Mouse (Mus musculus): ENCODE data around the gene Erc2. TPM values are rescaled to one million over a fixed set of nuclear protein-coding genes. Genes with fewer than 3 reads are reported as not detected.

Gene Erc2
- total and polyA plus RNA-seq, 3 experiments = not detected

DNA sequence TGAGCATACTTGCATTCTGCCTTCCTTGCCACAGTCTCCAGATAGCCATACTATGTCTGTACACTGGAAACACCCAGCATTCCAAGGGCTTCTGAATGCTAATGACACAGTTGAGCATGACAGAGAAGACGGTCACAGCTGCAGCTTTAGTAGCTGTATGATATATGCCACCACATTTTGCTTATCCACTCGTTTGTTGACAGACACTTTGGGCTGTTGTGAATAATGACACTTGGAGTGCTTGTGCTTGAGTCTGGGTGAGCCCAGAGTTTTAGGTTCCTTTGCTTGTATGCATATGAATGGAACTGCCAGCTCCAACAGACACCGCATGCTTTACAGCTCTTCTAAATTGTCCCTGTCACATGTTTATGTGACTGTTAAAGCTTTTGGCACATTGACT, 852.8 kb downstream of the Erc2 start:
- peaks cover 73% of the 10 kb centered on the region for H3K9me3 ChIP-seq (replicated peaks; ENCODE audit: low read length)
- no peaks in the 10 kb centered on the region for H3K79me2 ChIP-seq (replicated peaks; ENCODE audit: control insufficient read depth, extremely low read depth, insufficient read depth, poor library complexity, severe bottlenecking)
- H3K36me3 ChIP-seq (replicated peaks in 1 of 2; ENCODE audit: control insufficient read depth in 1 of 2, insufficient read depth in 1 of 2, low read length in 1 of 2) = no peaks in the 10 kb centered on the region
- H3K4me1 ChIP-seq (ENCODE audit: control insufficient read depth in 1 of 2, insufficient read depth in 2 of 2) = no peaks in the 10 kb centered on the region
- no peak overlapping the region for H3K27ac ChIP-seq (ENCODE audit: insufficient read depth, low read depth)
- no peak for DNase-seq (ENCODE audit: extremely low read depth)
- dilution Hi-C loops (cut with MboI; ENCODE audit: extremely low pct_ligation_motif_present, extremely low pct_unique_long_range_greater_than_20kb, low sequenced_read_pairs) = no loop called here
- H3K4me2 ChIP-seq (ENCODE audit: insufficient read depth, low read depth, poor library complexity, severe bottlenecking) = no peak overlapping the region
- no peak overlapping the region for H3K9ac ChIP-seq (ENCODE audit: insufficient read depth, low read depth)
- no peak for TF ChIP-seq ZC3H11A (IDR thresholded peaks at IDR 0.05; ENCODE audit: low read depth, low read length)
- no peak for TF ChIP-seq USF1 (IDR thresholded peaks at IDR 0.05; ENCODE audit: low read depth, low read length)
- TF ChIP-seq ZNF384 (IDR thresholded peaks at IDR 0.05; ENCODE audit: low read depth, low read length) = no peak
- H3K27me3 ChIP-seq (replicated peaks) = no peaks in the 10 kb centered on the region
- in situ Hi-C loops (cut with MboI; ENCODE audit: low pct_ligation_motif_present, low pct_unique_long_range_greater_than_20kb, low sequenced_read_pairs) = no loop called here
- no peak overlapping the region for H3K4me3 ChIP-seq (replicated peaks in 1 of 3; ENCODE audit: low read depth in 2 of 3, low read length in 2 of 3, poor library complexity in 1 of 3)

DNA sequence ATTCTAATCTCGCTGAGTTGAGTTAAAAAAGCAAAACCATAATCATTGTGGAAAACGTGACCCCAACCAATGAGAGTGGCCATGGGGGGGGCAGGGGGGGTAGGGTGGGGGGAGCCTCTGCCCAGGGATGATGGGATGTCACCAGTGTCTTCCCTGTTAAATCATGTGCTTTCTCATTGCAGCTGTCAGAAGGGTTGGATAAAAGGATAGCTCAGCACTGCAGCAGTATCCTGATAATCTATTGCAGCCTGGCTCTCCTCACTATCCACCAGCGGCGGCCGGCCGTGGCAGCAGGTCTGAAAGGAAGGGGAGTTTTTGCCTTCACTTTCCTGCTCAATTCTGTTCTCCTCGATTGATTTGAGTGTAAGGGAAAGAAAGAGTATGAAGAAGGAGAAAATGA, 853.2 kb downstream of the Erc2 start:
- Histone ChIP-seq H3K79me2 (replicated peaks; ENCODE audit: control insufficient read depth, extremely low read depth, insufficient read depth, poor library complexity, severe bottlenecking) (no peaks in the 10 kb centered on the region), H3K9me3 (replicated peaks; ENCODE audit: low read length) (peaks cover 74% of the 10 kb centered on the region), H3K9ac (ENCODE audit: insufficient read depth, low read depth) (no peak overlapping the region), H3K27me3 (replicated peaks) (no peaks in the 10 kb centered on the region), H3K4me3 (replicated peaks in 1 of 3; ENCODE audit: low read depth in 2 of 3, low read length in 2 of 3, poor library complexity in 1 of 3) (no peak overlapping the region), H3K4me2 (ENCODE audit: insufficient read depth, low read depth, poor library complexity, severe bottlenecking) (no peak overlapping the region), H3K27ac (ENCODE audit: insufficient read depth, low read depth) (no peak overlapping the region), H3K4me1 (ENCODE audit: control insufficient read depth in 1 of 2, insufficient read depth in 2 of 2) (no peaks in the 10 kb centered on the region), H3K36me3 (replicated peaks in 1 of 2; ENCODE audit: control insufficient read depth in 1 of 2, insufficient read depth in 1 of 2, low read length in 1 of 2) (no peaks in the 10 kb centered on the region)
- no peak for DNase-seq (ENCODE audit: extremely low read depth)
- in situ Hi-C loops (cut with MboI; ENCODE audit: low pct_ligation_motif_present, low pct_unique_long_range_greater_than_20kb, low sequenced_read_pairs) = no loop called here
- dilution Hi-C loops (cut with MboI; ENCODE audit: extremely low pct_ligation_motif_present, extremely low pct_unique_long_range_greater_than_20kb, low sequenced_read_pairs) = no loop called here
- TF ChIP-seq NRF1 (IDR thresholded peaks at IDR 0.05; ENCODE audit: low read depth, low read length) = no peak
- no peak for TF ChIP-seq MAX (IDR thresholded peaks at IDR 0.05; ENCODE audit: low read length)
- TF ChIP-seq TCF12 (IDR thresholded peaks at IDR 0.05; ENCODE audit: low read depth, low read length) = no peak
- no peak for TF ChIP-seq UBTF (IDR thresholded peaks at IDR 0.05; ENCODE audit: low read depth, low read length)
- no peak for TF ChIP-seq GABPA (IDR thresholded peaks at IDR 0.05; ENCODE audit: insufficient replicate concordance, low read depth, low read length)
- TF ChIP-seq IRF4 (IDR thresholded peaks at IDR 0.05; ENCODE audit: low read depth, low read length) = no peak
- no peak for TF ChIP-seq CHD1 (IDR thresholded peaks at IDR 0.05; ENCODE audit: low read depth, low read length)
- no peak for TF ChIP-seq MEF2A (IDR thresholded peaks at IDR 0.05; ENCODE audit: borderline replicate concordance, low read depth, low read length)
- TF ChIP-seq SIN3A (IDR thresholded peaks at IDR 0.05; ENCODE audit: low read length) = no peak
- no peak for TF ChIP-seq PAX5 (IDR thresholded peaks at IDR 0.05; ENCODE audit: low read length)
- no peak for TF ChIP-seq ZMIZ1 (IDR thresholded peaks at IDR 0.05; ENCODE audit: low read depth, low read length)
- no peak for TF ChIP-seq MYC (IDR thresholded peaks at IDR 0.05; ENCODE audit: low read depth, low read length)
- TF ChIP-seq EP300 (IDR thresholded peaks at IDR 0.05; ENCODE audit: low read length) = no peak
- TF ChIP-seq MXI1 (IDR thresholded peaks at IDR 0.05; ENCODE audit: low read depth, low read length) = no peak
- TF ChIP-seq ETS1 (conservative IDR thresholded peaks at IDR 0.05; ENCODE audit: low read depth, low read length) = no peak

All from CH12.LX (cell line).